Mouse (Mus musculus) macrophage (primary cell): ENCODE data around the gene Gpbp1. TPM values are rescaled to one million over a fixed set of nuclear protein-coding genes. Genes with fewer than 3 reads are reported as not detected.

Experiments
- H3K27ac ChIP-seq: fragments of 350-480 bp; formaldehyde crosslinking; 2 replicates; pipeline ENCODE4 v1.9.0; 2021
- H3K36me3 ChIP-seq: fragments of 350-480 bp; formaldehyde crosslinking; 2 replicates; pipeline ENCODE4 v1.9.0; 2021; ENCODE audit errors: inconsistent target
- H3K4me3 ChIP-seq: fragments of 350-480 bp; formaldehyde crosslinking; 2 replicates; pipeline ENCODE4 v1.9.0; 2021; ENCODE audit errors: inconsistent target
- H3K79me2 ChIP-seq: fragments of 350-480 bp; formaldehyde crosslinking; 2 replicates; pipeline ENCODE4 v1.9.0; 2021; ENCODE audit errors: inconsistent target
- WGBS: methylation state at CpG from one replicate; pipeline ENCODE4 v1.1.7; 2026; ENCODE audit warnings: inconsistent platforms; ENCODE audit not compliant: missing documents; 5-methylcytosine and 5-hydroxymethylcytosine counted together
- polyA plus RNA-seq: library from polyadenylated mRNA; stranded (reverse); fragments of 250-400 nt; gene quantifications from 3 replicates; pipeline ENCODE4 v1.2.4, GENCODE M21; 2018; ENCODE audit warnings: inconsistent platforms
- total RNA-seq, 78 experiments: library from RNA; depleted of rRNA; stranded (reverse); fragments of 250-400 nt; gene quantifications; 1 replicate in 9 of 78; 2 replicates in 24 of 78; 3 replicates in 43 of 78; 4 replicates in 2 of 78; pipeline ENCODE4 v1.2.4; 2018; ENCODE audit warnings: inconsistent platforms in 56 of 78

Gene Gpbp1
- total RNA-seq (2018; cell fraction: chromatin; rRNA removed): 100 to 1,000 TPM in 6 of 26 experiments, 10 to 100 TPM in 20; 42.5 to 120 (median 80.9) TPM
- 10 to 100 TPM; 49.0 to 82.7 (median 67.2) TPM for total RNA-seq (2018; cell fraction: cytosol; rRNA removed)
- total RNA-seq (2018; cell fraction: nucleus; rRNA removed): 100 to 1,000 TPM in 5 of 26 experiments, 10 to 100 TPM in 21; 57.6 to 106 (median 85.6) TPM
- polyA plus RNA-seq: 39.3 to 60.3 TPM (median 40.0 TPM) in 3 replicates

DNA sequence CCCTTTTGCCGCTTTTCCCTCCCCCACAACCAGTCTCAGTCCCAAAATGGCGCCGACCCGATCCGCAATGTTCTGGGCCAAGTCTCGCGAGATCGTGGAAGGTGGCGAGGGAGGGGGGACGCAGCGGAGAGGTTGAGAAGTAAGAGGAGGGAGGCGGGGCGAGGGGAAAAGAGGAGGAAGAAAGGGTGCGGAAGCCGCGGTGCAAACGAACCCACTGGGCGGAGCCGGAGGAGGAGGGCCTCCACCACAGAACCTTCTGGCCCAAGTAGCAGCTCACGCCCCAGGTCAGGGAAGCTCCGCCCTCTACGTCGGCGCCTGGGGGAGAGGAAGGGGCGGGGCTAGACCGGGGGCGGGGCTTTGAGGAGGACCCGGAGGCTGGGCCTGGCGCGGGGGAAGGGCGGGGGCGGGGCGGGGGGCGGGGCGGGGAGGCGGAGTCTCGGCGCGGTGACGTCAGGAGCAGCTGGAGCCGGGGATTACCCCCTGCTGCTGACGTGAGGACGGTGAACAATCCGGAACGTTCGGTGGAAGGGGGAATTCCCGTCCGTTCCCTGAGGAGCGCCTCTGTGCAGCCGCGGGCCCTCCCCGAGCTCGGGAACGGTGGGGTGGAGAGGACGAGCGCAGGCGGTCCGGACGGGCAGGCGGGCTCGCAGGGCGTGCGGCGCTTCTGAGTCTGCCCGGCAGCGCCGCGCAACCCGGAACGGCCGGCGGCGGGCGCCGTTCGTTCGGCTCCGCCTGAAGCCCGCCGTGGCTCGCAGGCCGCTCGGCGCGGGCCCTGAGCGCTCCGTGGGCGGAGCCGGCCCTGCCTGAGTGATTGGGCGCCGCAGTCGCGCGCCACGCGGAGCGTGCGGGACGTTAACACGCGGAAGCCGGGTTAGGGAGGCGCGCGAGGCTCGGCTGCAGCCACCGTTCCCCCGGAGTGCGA, at the start of gene Gpbp1:
TSS of gene Gpbp1 (minus strand) at position 310 of the 922 bp plus-strand sequence.
- H3K27ac ChIP-seq: peak within 1 kb of the TSS; percentile 65
- H3K4me3 ChIP-seq: peak within 1 kb of the TSS; percentile 58
- no peaks in the 10 kb centered on the region for H3K36me3 ChIP-seq
- WGBS: under 1% methylated on average over 75 of the region's 109 CpGs
- peaks cover 40% of the 10 kb centered on the region for H3K79me2 ChIP-seq

DNA sequence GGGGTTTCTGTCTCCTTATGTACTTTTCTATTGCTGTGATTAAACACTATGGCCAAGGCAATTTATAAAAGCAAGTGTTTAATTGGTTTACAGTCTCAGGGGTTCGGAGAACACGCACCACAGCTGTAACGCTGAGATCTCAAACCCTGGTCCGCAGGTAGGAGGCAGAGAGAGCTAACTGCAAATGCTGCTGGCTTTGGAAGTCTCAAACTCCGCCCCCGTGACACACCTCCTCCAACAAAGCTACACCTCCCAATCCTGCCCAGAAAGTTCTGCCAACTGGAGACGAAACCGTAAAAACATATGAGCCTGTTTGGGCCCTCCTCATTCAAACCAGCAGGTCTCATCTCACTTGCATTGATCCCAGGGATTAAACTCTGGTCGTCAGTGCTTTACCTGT, 47.8 kb upstream of the Gpbp1 start:
- 95% methylated on average over 7 of the region's 9 CpGs for WGBS
- H3K36me3 ChIP-seq: no peaks in the 10 kb centered on the region
- H3K4me3 ChIP-seq: no peak overlapping the region
- H3K27ac ChIP-seq: no peak overlapping the region
- H3K79me2 ChIP-seq: no peaks in the 10 kb centered on the region

DNA sequence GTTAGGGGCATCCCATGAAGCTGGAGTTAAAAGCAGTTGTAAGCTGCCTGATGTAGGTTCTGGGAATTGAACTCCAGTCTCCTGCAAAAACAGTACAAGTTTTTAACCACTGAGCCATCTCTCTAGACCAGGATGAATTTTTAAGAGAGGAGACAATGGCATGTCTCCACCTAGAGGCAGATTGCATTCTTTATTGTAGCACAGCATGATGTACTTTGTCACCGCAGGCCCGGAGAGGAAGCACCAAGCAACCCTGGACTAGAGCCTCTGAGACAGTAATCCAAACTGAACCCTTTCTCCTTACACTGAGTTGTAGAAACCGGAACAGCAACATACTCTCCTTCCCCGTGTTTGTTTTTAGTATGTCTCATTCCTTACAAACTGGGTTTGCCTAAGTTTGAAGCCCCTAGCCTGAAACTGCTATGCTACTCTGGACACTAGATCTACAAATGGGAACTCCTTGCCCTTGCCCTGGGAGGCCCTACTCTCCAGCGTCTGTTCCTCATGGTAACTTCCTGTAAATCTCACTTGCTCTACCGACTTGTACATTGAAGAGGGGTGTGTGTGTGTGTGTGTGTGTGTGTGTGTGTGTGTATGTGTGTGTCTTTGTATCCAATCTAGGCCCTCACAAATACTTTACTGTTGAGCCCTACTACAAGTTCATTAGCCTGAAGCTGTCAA, 46.4 kb upstream of the Gpbp1 start:
- Histone ChIP-seq H3K27ac (no peak overlapping the region), H3K79me2 (no peaks in the 10 kb centered on the region), H3K4me3 (no peak overlapping the region), H3K36me3 (no peaks in the 10 kb centered on the region)
- 68% methylated on average over 6 of the region's 6 CpGs for WGBS

DNA sequence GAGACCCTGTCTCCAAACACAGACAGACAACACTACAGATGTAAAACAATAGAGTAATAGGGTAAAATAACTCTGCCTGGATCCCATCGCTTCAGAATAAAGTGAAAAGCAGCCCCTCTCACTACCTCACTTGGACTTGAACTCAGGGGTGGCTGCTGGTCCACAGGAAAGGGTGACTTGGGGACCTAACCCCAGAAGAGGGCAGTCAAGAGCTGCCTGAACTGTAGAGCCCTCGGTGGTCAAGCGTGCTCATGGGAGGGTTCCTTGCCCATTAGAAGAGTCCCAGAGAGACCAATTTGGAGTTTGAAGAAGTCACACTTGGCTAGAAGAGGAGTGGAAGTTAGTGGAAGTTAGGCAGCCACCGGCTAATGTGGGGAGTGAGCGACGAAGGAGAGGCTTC, 44.2 kb upstream of the Gpbp1 start:
- no peak overlapping the region for H3K27ac ChIP-seq
- H3K79me2 ChIP-seq: no peaks in the 10 kb centered on the region
- no peaks in the 10 kb centered on the region for H3K36me3 ChIP-seq
- WGBS: 77% methylated on average over 6 of the region's 6 CpGs
- H3K4me3 ChIP-seq: no peak overlapping the region

DNA sequence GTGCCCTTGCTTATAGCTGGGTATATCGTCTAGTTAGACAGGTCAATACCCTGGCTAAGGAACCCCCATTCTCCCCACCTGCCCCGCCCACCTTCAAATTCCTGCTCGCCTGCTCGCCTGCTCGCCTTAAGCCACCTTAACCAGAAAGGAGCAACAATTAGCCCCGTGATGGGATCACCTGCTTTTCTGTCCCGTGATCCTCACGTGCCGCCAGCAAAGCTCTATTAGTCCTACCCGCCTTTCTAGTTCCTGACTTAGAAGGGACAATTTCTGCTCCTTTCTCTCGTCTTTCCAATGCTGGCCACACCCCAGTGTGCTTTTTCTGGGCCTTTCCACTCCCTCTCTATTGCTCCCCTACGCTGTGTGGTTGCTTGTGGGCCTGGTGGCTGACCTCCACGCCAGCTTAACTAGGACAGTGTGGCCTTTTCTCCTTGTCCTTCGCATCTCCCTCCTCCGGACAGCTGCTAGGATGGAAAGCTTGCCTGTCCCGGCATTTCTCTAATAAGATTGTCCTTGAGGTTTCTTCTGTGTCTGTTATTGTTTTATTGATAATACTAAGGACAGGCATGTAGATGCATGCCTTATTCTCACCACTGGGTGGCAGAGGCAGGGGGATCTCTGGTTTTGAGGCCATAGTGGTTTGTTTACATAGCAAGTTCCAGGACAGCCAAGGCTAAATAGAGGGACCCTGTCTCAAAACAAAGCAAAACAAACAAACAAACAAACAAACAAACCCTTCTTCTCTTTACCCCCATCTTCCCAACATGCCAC, 42.5 kb upstream of the Gpbp1 start:
- 96% methylated on average over 16 of the region's 16 CpGs for WGBS
- Histone ChIP-seq H3K79me2 (no peaks in the 10 kb centered on the region), H3K36me3 (no peaks in the 10 kb centered on the region), H3K27ac (no peak overlapping the region), H3K4me3 (no peak overlapping the region)

DNA sequence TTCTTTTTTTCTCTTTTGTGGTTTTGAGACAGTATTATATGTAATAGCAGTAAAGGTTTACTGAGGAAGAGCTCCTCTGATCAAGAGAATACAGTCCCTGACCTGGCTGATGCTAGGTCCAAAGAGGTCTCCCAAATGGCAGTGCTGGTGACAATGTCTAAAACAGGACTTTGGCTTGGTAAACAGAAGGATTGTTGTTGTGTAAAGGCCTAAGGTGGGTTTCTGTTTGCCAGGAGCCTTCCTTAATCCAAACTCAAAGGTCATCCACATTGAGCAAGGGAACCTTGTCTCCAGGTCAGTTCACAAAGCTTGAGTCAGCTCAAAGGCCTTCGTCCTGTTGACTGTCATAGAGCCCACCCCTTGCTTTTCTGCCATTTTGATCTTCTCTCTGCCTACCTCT, 41.8 kb upstream of the Gpbp1 start:
- H3K27ac ChIP-seq: no peak overlapping the region
- no peak overlapping the region for H3K4me3 ChIP-seq
- no peaks in the 10 kb centered on the region for H3K36me3 ChIP-seq
- H3K79me2 ChIP-seq: no peaks in the 10 kb centered on the region
- WGBS: 100% methylated on average over 1 of the region's 1 CpGs

DNA sequence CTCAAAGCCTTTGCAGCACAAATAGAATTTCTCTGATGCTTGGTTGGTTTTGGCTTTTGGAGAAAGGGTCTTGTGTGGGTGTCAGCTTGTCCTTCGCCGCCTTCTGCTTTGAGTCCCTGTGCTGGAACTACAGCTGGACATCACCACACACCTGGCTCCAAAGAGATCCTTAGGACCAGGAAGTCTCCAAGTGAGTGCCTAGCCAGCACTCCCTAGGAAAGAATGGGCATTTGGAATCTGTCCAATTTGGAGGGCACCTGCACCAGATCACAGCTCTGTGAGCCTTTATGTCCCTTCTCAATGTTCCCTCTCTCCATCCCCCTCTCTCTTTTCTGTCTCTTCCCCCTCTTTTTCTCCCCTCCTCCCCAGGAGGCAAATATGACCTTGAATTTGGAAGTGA, 34.4 kb upstream of the Gpbp1 start:
- Histone ChIP-seq H3K4me3 (no peak overlapping the region), H3K27ac (no peak overlapping the region), H3K79me2 (no peaks in the 10 kb centered on the region), H3K36me3 (no peaks in the 10 kb centered on the region)
- 100% methylated on average over 2 of the region's 2 CpGs for WGBS

DNA sequence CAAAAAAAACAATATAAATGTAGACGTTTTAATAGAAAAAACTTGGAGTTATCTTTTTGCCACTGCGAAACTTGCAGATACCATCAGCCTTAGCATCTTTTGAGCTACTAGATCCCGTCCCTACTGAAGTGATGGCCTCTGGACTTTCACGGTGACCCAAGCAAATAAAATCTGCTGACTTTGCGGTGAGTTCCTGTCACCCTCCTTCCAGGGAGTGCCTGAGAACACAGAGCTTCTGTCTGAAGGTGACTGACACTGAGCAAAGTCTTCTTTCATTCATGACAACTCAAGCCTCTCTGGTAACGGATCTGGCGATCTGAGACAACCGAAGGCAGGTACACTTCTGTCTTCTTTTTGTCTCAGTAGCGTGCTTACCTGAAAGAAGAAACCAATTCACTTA, 32.4 kb upstream of the Gpbp1 start:
- Histone ChIP-seq H3K79me2 (no peaks in the 10 kb centered on the region), H3K36me3 (no peaks in the 10 kb centered on the region), H3K27ac (no peak overlapping the region), H3K4me3 (no peak overlapping the region)
- 90% methylated on average over 9 of the region's 9 CpGs for WGBS

DNA sequence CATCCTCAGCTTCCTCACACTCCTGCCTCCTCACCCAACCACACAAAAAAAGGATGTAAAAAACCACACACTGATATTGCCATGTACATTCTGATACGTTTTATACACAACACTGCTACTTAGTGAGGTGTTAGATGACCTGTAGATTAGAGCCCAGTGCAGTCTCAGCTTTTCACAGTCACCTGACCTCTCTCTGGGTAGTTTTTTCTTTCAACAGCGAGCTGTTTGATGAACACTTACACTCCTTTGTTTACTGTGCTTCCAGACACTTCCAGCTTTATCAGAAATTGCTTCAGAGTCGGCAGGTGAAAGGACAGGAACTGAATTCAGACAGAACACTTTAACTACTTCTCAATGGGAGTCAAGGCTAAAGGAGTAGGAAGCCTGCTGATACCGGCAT, 30.5 kb upstream of the Gpbp1 start:
- H3K79me2 ChIP-seq: no peaks in the 10 kb centered on the region
- WGBS: 80% methylated on average over 4 of the region's 4 CpGs
- H3K27ac ChIP-seq: no peak overlapping the region
- no peak overlapping the region for H3K4me3 ChIP-seq
- no peaks in the 10 kb centered on the region for H3K36me3 ChIP-seq

DNA sequence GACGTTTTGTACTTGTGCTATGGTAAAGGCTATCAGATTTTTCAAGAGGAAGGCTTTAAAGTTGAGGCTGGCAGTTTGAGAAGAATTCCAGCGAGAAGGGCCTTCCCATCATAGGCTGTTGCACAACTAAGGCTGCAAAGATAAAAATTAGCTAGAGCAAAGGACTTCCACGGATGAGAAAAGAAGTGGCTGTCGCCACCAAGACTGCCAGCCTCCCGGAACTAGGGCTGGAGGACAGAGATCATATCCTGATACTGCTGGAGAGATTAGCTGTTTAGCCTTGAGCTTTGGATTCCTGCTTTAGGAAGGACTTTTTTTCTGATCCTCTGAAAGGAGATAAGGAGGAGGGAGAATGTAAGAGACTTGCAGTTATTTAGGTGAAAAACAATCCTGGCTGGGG, 28.4 kb upstream of the Gpbp1 start:
- Histone ChIP-seq H3K27ac (no peak overlapping the region), H3K36me3 (no peaks in the 10 kb centered on the region), H3K4me3 (no peak overlapping the region), H3K79me2 (no peaks in the 10 kb centered on the region)
- WGBS: 92% methylated on average over 5 of the region's 5 CpGs

DNA sequence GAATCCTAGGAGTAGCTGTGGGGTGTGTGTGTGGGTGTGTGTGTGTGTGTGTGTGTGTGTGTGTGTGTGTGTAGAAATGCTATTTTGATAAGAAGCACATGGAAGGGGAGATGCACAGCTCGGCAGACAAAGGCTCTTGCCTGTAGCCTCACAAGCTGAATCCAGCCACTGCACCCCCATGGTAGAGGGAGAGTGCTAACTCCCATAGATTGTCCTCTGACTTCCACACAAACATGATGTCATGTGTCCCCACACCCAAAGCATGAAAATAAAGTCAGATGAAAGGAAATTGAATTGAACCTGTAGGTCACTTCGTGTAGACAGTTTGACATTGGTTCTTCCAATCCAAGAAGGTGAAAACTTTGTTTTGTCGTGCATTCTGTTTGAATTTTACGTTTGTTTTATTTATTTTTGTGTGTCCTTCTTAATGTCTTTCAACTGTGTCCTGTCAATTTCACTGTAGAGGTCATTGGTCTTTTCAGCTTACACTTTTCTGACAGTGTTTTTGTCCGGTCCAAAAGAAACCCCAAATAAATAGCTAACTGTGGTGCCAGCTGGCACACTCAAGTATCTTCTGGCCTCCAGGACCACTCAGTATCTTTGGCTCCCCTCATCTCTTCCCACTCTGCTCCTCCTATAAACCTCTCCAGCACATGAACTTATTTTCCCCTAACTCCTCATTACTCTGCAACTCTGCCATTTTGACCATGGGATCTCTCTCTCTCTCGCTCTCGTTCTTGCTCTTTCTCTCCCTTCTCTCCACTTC, 26.7 kb upstream of the Gpbp1 start:
- 93% methylated on average over 6 of the region's 7 CpGs for WGBS
- Histone ChIP-seq H3K79me2 (no peaks in the 10 kb centered on the region), H3K4me3 (no peak overlapping the region), H3K27ac (no peak overlapping the region), H3K36me3 (no peaks in the 10 kb centered on the region)

DNA sequence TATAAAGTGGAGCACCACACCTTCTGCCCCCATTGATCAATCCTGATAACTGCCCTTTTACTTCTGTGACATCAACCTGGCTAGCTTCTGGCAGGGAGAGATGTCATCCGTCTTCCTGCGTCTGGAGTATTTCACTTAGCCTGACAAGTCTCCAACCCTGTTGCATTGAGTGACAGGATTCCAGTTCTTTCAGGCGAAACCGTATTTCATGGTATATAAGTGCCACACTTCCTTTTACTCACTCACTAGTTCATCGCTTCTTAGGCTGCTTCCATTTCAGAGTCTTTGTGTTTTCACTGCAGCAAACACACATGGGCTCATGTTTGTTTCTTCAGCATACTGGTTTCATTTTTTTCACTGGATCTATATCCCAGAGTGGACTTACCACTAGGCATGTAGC, 19.5 kb upstream of the Gpbp1 start:
- H3K27ac ChIP-seq: no peak overlapping the region
- H3K79me2 ChIP-seq: no peaks in the 10 kb centered on the region
- WGBS: 90% methylated on average over 5 of the region's 5 CpGs
- no peak overlapping the region for H3K4me3 ChIP-seq
- no peaks in the 10 kb centered on the region for H3K36me3 ChIP-seq

DNA sequence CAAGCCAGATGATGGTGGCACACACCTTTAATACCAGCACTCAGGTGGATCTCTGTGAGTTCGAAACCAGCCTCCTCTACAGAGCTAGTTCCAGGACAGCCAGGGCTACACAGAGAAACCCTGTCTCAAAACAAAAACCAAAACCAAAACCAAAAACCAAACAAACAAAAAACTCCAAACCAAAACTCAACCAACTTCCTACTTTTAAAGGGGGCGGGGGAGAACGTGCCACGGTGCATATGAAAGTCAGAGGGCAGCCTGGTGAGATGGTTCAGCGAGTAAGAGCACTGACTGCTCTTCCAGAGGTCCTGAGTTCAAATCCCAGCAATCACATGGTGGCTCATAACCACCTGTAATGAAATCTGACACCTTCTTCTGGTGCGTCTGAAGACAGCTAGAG, 18.7 kb upstream of the Gpbp1 start:
- H3K4me3 ChIP-seq: no peak overlapping the region
- no peak overlapping the region for H3K27ac ChIP-seq
- H3K79me2 ChIP-seq: no peaks in the 10 kb centered on the region
- no peaks in the 10 kb centered on the region for H3K36me3 ChIP-seq
- whole genome bisulfite sequencing: 26% methylated on average over 6 of the region's 6 CpGs
